Mouse (Mus musculus): ENCODE measurements around the gene Tmod3.
"Not testable (repeated sequence)": the region's sequence is repeated elsewhere in the genome, so short reads cannot be mapped to it uniquely, and the experiment has no call there.

DNA sequence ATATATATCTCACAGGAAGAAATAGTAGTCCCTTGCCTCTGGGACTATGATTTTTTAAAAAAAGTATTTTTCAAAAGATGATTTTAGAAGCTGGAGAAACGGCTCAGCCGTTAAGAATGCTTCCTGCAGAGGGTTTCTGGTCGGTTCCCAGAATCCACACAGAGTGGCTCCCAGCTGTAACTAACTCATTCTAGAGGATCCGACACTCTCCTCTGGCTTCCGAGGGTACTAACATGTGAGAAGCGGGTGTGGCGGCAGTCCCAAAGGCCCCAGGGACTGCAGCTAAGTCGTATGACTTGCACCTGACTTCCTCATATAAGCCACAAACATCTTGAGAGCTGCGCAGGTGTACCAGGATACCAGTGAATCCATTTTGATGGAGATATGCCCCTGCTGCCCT lies 26.5 kb downstream of the Tmod3 start:
- TF ChIP-seq CTCF (IDR thresholded peaks at IDR 0.05; ENCODE audit: control insufficient read depth, insufficient read depth, low read length); POLR2A (IDR thresholded peaks at IDR 0.05; ENCODE audit: borderline replicate concordance, control insufficient read depth, low read depth, low read length): not testable (repeated sequence)
